Mouse (Mus musculus) heart, embryonic 12.5 days (tissue): Measurements from ENCODE around the gene Carnmt1. TPM values are rescaled to one million over a fixed set of nuclear protein-coding genes. Genes with fewer than 3 reads are reported as not detected.
"Not testable (repeated sequence)": the region's sequence is repeated elsewhere in the genome, so short reads cannot be mapped to it uniquely, and the experiment has no call there.

ENCODE experiments used
- ATAC-seq: fragments of 200-750 bp; cut with Nextera tagmentation; 2 replicates; pipeline ENCODE4 v1.8.0; 2017; ENCODE audit warnings: moderate TSS enrichment, moderate library complexity; ENCODE audit not compliant: insufficient number of reproducible peaks, low FRiP score
- H3K27ac ChIP-seq: fragments of 300-500 bp; sonication (generic); 2 replicates; pipeline ENCODE4 v1.5.1; 2016; ENCODE audit warnings: mild to moderate bottlenecking, moderate library complexity; ENCODE audit not compliant: poor library complexity, severe bottlenecking
- H3K27me3 ChIP-seq: fragments of 300-500 bp; sonication (generic); replicated peaks from 2 replicates; pipeline ENCODE4 v1.6.1; 2016; ENCODE audit warnings: mild to moderate bottlenecking, moderate library complexity
- H3K36me3 ChIP-seq: fragments of 300-500 bp; sonication (generic); 2 replicates; pipeline ENCODE4 v1.6.1; 2016; ENCODE audit warnings: mild to moderate bottlenecking, moderate library complexity
- H3K4me1 ChIP-seq: fragments of 300-500 bp; sonication (generic); replicated peaks from 2 replicates; pipeline ENCODE4 v1.6.1; 2016; ENCODE audit warnings: mild to moderate bottlenecking
- H3K4me2 ChIP-seq: fragments of 300-500 bp; sonication (generic); 2 replicates; pipeline ENCODE4 v1.6.1; 2016; ENCODE audit warnings: mild to moderate bottlenecking, moderate library complexity
- H3K4me3 ChIP-seq: fragments of 300-500 bp; sonication (generic); 2 replicates; pipeline ENCODE4 v1.5.1; 2016; ENCODE audit warnings: mild to moderate bottlenecking
- H3K9ac ChIP-seq: fragments of 300-500 bp; sonication (generic); 2 replicates; pipeline ENCODE4 v1.6.1; 2016; ENCODE audit warnings: mild to moderate bottlenecking, moderate library complexity
- H3K9me3 ChIP-seq: fragments of 300-500 bp; sonication (generic); replicated peaks from 2 replicates; pipeline ENCODE4 v1.6.1; 2016; ENCODE audit warnings: mild to moderate bottlenecking, moderate library complexity
- WGBS: fragments of 180-500 bp; shearing (Covaris S2); methylation state at CpG from one replicate; pipeline ENCODE4 v1.1.7; 2016; 5-methylcytosine and 5-hydroxymethylcytosine counted together
- polyA plus RNA-seq: library from polyadenylated mRNA; unstranded; fragments of >200 nt; fragmentation: Nextera tagmentation; extraction: Ambion mirVana; gene quantifications from 2 replicates; pipeline ENCODE4 v1.2.1, GENCODE M21; 2016

Gene Carnmt1
- polyA plus RNA-seq, 1 experiment from 2014 or later: 34.9 TPM

DNA sequence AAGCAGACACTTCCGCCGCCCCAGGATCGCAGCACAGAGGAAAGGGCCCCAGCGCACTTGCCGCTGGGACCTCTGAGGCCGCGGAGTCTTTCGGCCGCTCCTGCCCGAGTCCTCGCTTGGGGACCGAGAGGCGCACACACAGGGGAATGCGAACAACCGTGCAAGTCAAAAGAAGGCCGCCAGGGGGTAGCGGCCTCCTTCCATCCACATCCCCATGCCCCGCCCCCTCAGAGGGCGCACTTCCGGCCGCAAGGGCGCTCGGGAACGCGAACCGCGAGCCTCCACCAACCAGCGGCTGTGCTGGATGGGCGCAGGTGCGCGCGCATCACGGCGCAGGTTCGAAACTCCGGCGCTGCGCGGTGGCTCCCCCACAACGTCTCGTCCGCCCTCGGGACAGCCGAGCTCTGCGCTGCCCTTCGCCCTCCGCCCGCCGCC is 42.3 kb downstream of the Carnmt1 start, which contains the start of gene D030056L22Rik:
TSS of gene D030056L22Rik (plus strand) at position 328 of the 435 bp plus-strand sequence.
- Histone ChIP-seq H3K9ac (peak within 1 kb of the TSS; percentile 99), H3K27me3 (no peaks in the 10 kb centered on the region), H3K27ac (peak within 1 kb of the TSS; percentile 96), H3K9me3 (no peaks in the 10 kb centered on the region), H3K36me3 (no peaks in the 10 kb centered on the region; the same call in 1 of the 2 replicates), H3K4me2 (peak within 1 kb of the TSS; percentile 94), H3K4me1 (peaks cover 30% of the 10 kb centered on the region), H3K4me3 (peak within 1 kb of the TSS; percentile 97)
- WGBS: under 1% methylated on average over 49 of the region's 49 CpGs
- ATAC-seq: peak; percentile 96

- peak; percentile 64 for ATAC-seq
- H3K36me3 ChIP-seq, H3K27me3 ChIP-seq, H3K9me3 ChIP-seq: not testable (repeated sequence)
- WGBS: under 1% methylated on average over 46 of the region's 46 CpGs
- peak overlapping the region; percentile 97 for H3K4me3 ChIP-seq
- H3K27ac ChIP-seq: peak overlapping the region; percentile 64
- peak overlapping the region; percentile 94 for H3K4me2 ChIP-seq
- peaks cover 30% of the 10 kb centered on the region for H3K4me1 ChIP-seq
- peak overlapping the region; percentile 99 for H3K9ac ChIP-seq
Observed at GRCm38 (mm10) chr19:18713357-18713756, 42.8 kb downstream of the Carnmt1 start.

- Histone ChIP-seq H3K9ac (no peak overlapping the region), H3K27ac (no peak overlapping the region), H3K27me3 (no peaks in the 10 kb centered on the region), H3K4me3 (no peak overlapping the region), H3K9me3 (no peaks in the 10 kb centered on the region), H3K4me2 (no peak overlapping the region), H3K36me3 (peaks cover 9% of the 10 kb centered on the region), H3K4me1 (peaks cover 30% of the 10 kb centered on the region)
- 38% methylated on average over 1 of the region's 1 CpGs for WGBS
- ATAC-seq: no peak
Observed at GRCm38 (mm10) chr19:18716374-18716773, 45.8 kb downstream of the Carnmt1 start.

DNA sequence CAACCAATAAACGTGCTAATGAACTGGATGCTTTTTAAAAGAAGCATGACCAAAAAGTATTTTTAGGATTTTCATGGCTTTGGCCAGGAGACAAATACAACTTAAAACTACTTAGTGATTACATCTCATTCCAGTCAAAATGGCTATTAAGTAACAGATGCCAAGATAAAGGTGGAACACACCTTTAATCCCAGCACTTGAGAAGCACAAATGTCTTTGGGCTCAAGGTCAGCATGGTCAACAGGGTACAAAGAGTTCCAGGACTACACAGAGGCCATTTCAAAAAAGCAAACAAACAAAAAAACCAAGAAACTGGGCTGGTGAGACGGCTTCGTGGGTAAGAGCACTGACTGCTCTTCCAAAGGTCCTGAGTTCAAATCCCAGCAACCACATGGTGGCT is 49.8 kb downstream of the Carnmt1 start:
- 88% methylated on average over 3 of the region's 3 CpGs for WGBS

GRCm38 (mm10) chr19:18725186-18725585 is 54.6 kb downstream of the Carnmt1 start:
- H3K4me2 ChIP-seq: no peak overlapping the region
- no peaks in the 10 kb centered on the region for H3K9me3 ChIP-seq
- H3K4me3 ChIP-seq: no peak overlapping the region
- no peak overlapping the region for H3K9ac ChIP-seq
- 51% methylated on average over 2 of the region's 2 CpGs for WGBS
- H3K27ac ChIP-seq: no peak overlapping the region
- H3K36me3 ChIP-seq: no peaks in the 10 kb centered on the region
- H3K27me3 ChIP-seq: 0 out of 2 replicates have a peak, but pooled peaks cover 3% of the 10 kb centered on the region
- peaks cover 3% of the 10 kb centered on the region for H3K4me1 ChIP-seq
- no peak for ATAC-seq

More for the DNA sequence above, 49.8 kb downstream of the Carnmt1 start:
- Histone ChIP-seq H3K36me3 (peaks cover 9% of the 10 kb centered on the region), H3K4me1 (peaks cover 11% of the 10 kb centered on the region), H3K27ac (no peak overlapping the region), H3K9me3 (no peaks in the 10 kb centered on the region), H3K4me3 (no peak overlapping the region), H3K4me2 (no peak overlapping the region), H3K27me3 (no peaks in the 10 kb centered on the region), H3K9ac (no peak overlapping the region)
- ATAC-seq: no peak

DNA sequence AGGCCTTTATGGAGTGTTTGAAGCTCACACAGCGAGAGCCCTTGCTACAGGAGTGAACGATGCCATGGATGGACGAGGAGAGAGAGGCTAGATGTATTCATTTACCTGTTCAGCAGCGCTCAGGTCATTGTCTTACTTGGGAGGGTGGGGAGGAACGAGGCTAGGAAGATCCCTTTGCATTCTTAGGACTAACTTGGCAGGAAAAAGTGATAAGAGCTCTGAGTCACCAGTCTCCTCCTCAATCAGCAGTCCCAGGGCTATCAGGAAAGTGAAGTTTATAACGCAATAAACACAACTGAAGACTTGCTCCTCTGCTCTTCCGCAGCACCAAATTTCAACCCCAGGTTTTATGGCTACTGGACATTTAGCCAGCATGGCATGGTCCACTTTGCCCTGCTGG is 59.7 kb downstream of the Carnmt1 start:
- no peak overlapping the region for H3K9ac ChIP-seq
- WGBS: 46% methylated on average over 7 of the region's 7 CpGs
- no peak overlapping the region for H3K4me2 ChIP-seq
- no peak overlapping the region for H3K4me3 ChIP-seq
- ATAC-seq: no peak
- peaks cover 14% of the 10 kb centered on the region for H3K4me1 ChIP-seq
- no peaks in the 10 kb centered on the region for H3K9me3 ChIP-seq
- no peak overlapping the region for H3K27ac ChIP-seq
- no peaks in the 10 kb centered on the region for H3K36me3 ChIP-seq
- peaks cover 13% of the 10 kb centered on the region for H3K27me3 ChIP-seq

GRCm38 (mm10) chr19:18731077-18731476 is 60.5 kb downstream of the Carnmt1 start:
- Histone ChIP-seq H3K4me2 (peak overlapping the region; percentile 38), H3K27ac (no peak overlapping the region), H3K9ac (no peak overlapping the region), H3K4me3 (no peak overlapping the region), H3K4me1 (peaks cover 14% of the 10 kb centered on the region), H3K27me3 (peaks cover 17% of the 10 kb centered on the region), H3K36me3 (no peaks in the 10 kb centered on the region), H3K9me3 (no peaks in the 10 kb centered on the region)
- ATAC-seq: no peak
- WGBS: 23% methylated on average over 7 of the region's 7 CpGs

DNA sequence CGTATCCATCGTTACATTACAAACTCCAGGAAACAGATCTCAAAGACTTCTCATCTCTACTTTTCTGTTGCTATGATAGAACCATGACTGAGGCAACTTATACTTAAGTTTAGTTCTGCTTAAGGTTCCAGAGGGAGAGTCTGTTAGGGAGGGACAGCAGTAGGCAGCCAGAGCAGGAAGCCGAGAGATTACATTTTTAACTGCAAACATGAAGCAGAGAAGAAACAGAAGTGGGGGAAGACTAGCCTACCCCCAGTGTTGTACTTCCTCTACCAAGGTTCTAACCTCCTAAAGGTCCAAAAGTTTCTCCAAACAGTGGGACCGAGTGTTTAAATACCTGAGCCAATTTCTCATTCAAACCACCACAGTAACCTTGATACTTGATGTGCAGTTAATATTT is 65.3 kb downstream of the Carnmt1 start:
- no peak overlapping the region for H3K9ac ChIP-seq
- H3K27ac ChIP-seq: no peak overlapping the region
- H3K9me3 ChIP-seq: no peaks in the 10 kb centered on the region
- peaks cover 5% of the 10 kb centered on the region; the same call in 1 of the 2 replicates for H3K4me1 ChIP-seq
- WGBS: 83% methylated on average over 4 of the region's 4 CpGs
- no peak overlapping the region for H3K4me2 ChIP-seq
- peaks cover 18% of the 10 kb centered on the region for H3K27me3 ChIP-seq
- no peak overlapping the region for H3K4me3 ChIP-seq
- no peak for ATAC-seq
- H3K36me3 ChIP-seq: no peaks in the 10 kb centered on the region

GRCm38 (mm10) chr19:18739146-18739545 is 68.6 kb downstream of the Carnmt1 start:
- Histone ChIP-seq H3K4me1 (no peaks in the 10 kb centered on the region), H3K27ac (no peak overlapping the region), H3K4me3 (no peak overlapping the region), H3K9ac (no peak overlapping the region), H3K4me2 (no peak overlapping the region), H3K36me3 (no peaks in the 10 kb centered on the region), H3K27me3 (peaks cover 21% of the 10 kb centered on the region), H3K9me3 (no peaks in the 10 kb centered on the region)
- no peak for ATAC-seq
- WGBS: 73% methylated on average over 7 of the region's 7 CpGs

GRCm38 (mm10) chr19:18743946-18744345 is 73.4 kb downstream of the Carnmt1 start:
- Histone ChIP-seq H3K36me3 (no peaks in the 10 kb centered on the region), H3K27ac (no peak overlapping the region), H3K4me2 (no peak overlapping the region), H3K4me3 (no peak overlapping the region), H3K4me1 (no peaks in the 10 kb centered on the region), H3K9me3 (no peaks in the 10 kb centered on the region), H3K9ac (no peak overlapping the region), H3K27me3 (peaks cover 12% of the 10 kb centered on the region)
- ATAC-seq: no peak
- WGBS: 77% methylated on average over 5 of the region's 5 CpGs

GRCm38 (mm10) chr19:18746576-18747340 is 76.2 kb downstream of the Carnmt1 start:
- no peak overlapping the region for H3K27ac ChIP-seq
- H3K36me3 ChIP-seq: no peaks in the 10 kb centered on the region
- H3K4me1 ChIP-seq: 0 out of 2 replicates have a peak, but pooled peaks cover 3% of the 10 kb centered on the region
- no peak overlapping the region for H3K9ac ChIP-seq
- no peak overlapping the region for H3K4me3 ChIP-seq
- H3K27me3 ChIP-seq: peaks cover 28% of the 10 kb centered on the region
- 86% methylated on average over 5 of the region's 5 CpGs for WGBS
- no peak for ATAC-seq
- no peak overlapping the region for H3K4me2 ChIP-seq
- H3K9me3 ChIP-seq: no peaks in the 10 kb centered on the region
